Mouse (Mus musculus): ENCODE measurements around the gene Dclk2. TPM values are rescaled to one million over a fixed set of nuclear protein-coding genes. Genes with fewer than 3 reads are reported as not detected.

Gene Dclk2
- polyA plus RNA-seq, 1 experiment = 20.7 TPM

DNA sequence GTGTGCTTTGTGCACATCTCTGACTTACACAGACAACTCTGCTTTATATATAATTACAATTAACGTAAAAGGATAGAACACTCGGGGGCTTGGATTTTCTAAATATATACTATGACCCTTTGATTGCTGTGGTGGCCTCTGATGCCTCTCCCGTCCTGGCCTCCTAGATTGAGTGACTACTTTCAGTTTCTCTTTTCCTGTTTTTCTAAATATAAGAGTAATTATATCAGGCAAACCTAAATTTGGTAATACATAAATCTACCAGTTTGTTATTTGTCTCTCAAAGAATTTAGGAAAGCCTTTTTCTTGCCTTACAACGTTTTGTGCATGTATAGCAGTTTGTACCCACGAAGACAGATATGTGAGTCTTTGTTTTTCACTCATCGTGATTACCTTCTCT, 161.9 kb downstream of the Dclk2 start:
- Histone ChIP-seq H3K27ac (ENCODE audit: insufficient read depth, low read length) (no peak overlapping the region), H3K36me3 (ENCODE audit: control insufficient read depth, insufficient read depth, low read length, poor library complexity, severe bottlenecking) (no peaks in the 10 kb centered on the region), H3K9ac (ENCODE audit: low read depth, poor library complexity, severe bottlenecking) (no peak overlapping the region), H3K9me3 (replicated peaks; ENCODE audit: control insufficient read depth, insufficient read depth, low read length, poor library complexity, severe bottlenecking) (no peaks in the 10 kb centered on the region), H3K4me3 (ENCODE audit: low read depth, low read length) (no peak overlapping the region), H3K4me1 (ENCODE audit: control insufficient read depth, insufficient read depth, low read length) (no peaks in the 10 kb centered on the region), H3K27me3 (ENCODE audit: control insufficient read depth, insufficient read depth, low read length, poor library complexity, severe bottlenecking) (no peaks in the 10 kb centered on the region)
- TF ChIP-seq EP300 (IDR thresholded peaks at IDR 0.05; ENCODE audit: insufficient read depth, low read depth, low read length) = no peak
- TF ChIP-seq POLR2A (IDR thresholded peaks at IDR 0.05; ENCODE audit: insufficient read depth, low read length) = no peak
- no peak for TF ChIP-seq CTCF (IDR thresholded peaks at IDR 0.05; ENCODE audit: low read depth, low read length)

GRCm38 (mm10) chr3:86756548-86756947, 164.1 kb downstream of the Dclk2 start:
- TF ChIP-seq POLR2A (IDR thresholded peaks at IDR 0.05; ENCODE audit: insufficient read depth, low read length) (no peak), EP300 (IDR thresholded peaks at IDR 0.05; ENCODE audit: insufficient read depth, low read depth, low read length) (no peak), CTCF (IDR thresholded peaks at IDR 0.05; ENCODE audit: low read depth, low read length) (no peak)
- H3K4me1 ChIP-seq (ENCODE audit: control insufficient read depth, insufficient read depth, low read length) = no peaks in the 10 kb centered on the region
- no peaks in the 10 kb centered on the region for H3K9me3 ChIP-seq (replicated peaks; ENCODE audit: control insufficient read depth, insufficient read depth, low read length, poor library complexity, severe bottlenecking)
- H3K27ac ChIP-seq (ENCODE audit: insufficient read depth, low read length) = no peak overlapping the region
- H3K9ac ChIP-seq (ENCODE audit: low read depth, poor library complexity, severe bottlenecking) = no peak overlapping the region
- no peak overlapping the region for H3K4me3 ChIP-seq (ENCODE audit: low read depth, low read length)
- H3K27me3 ChIP-seq (ENCODE audit: control insufficient read depth, insufficient read depth, low read length, poor library complexity, severe bottlenecking) = no peaks in the 10 kb centered on the region
- no peaks in the 10 kb centered on the region for H3K36me3 ChIP-seq (ENCODE audit: control insufficient read depth, insufficient read depth, low read length, poor library complexity, severe bottlenecking)

GRCm38 (mm10) chr3:86754595-86755557, 165.8 kb downstream of the Dclk2 start:
- Histone ChIP-seq H3K9ac (ENCODE audit: low read depth, poor library complexity, severe bottlenecking) (no peak overlapping the region), H3K27me3 (ENCODE audit: control insufficient read depth, insufficient read depth, low read length, poor library complexity, severe bottlenecking) (no peaks in the 10 kb centered on the region), H3K4me3 (ENCODE audit: low read depth, low read length) (no peak overlapping the region), H3K36me3 (ENCODE audit: control insufficient read depth, insufficient read depth, low read length, poor library complexity, severe bottlenecking) (no peaks in the 10 kb centered on the region), H3K4me1 (ENCODE audit: control insufficient read depth, insufficient read depth, low read length) (no peaks in the 10 kb centered on the region), H3K9me3 (replicated peaks; ENCODE audit: control insufficient read depth, insufficient read depth, low read length, poor library complexity, severe bottlenecking) (no peaks in the 10 kb centered on the region), H3K27ac (ENCODE audit: insufficient read depth, low read length) (no peak overlapping the region)
- TF ChIP-seq EP300 (IDR thresholded peaks at IDR 0.05; ENCODE audit: insufficient read depth, low read depth, low read length) = no peak
- no peak for TF ChIP-seq CTCF (IDR thresholded peaks at IDR 0.05; ENCODE audit: low read depth, low read length)
- no peak for TF ChIP-seq POLR2A (IDR thresholded peaks at IDR 0.05; ENCODE audit: insufficient read depth, low read length)

DNA sequence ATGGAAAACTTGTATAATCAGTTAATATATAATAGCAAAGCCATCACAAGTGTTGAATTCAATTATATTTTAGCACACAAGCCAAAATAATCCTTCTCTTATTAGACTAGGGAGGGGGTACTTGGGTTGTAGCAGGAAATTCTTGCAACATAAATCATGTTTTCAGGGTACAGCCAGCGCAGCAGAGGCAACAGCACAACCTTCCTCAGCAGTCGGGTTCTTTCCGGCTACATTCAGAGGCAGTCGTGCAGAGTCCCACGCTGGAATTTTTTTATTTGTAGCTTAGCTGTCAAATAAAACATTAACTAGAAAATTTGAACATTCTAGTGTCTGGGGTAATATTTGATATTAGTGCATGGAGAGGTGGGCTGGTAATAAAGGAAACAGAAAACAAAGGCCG, 166.5 kb downstream of the Dclk2 start:
- Histone ChIP-seq H3K36me3 (ENCODE audit: control insufficient read depth, insufficient read depth, low read length, poor library complexity, severe bottlenecking) (no peaks in the 10 kb centered on the region), H3K4me1 (ENCODE audit: control insufficient read depth, insufficient read depth, low read length) (no peaks in the 10 kb centered on the region)

DNA sequence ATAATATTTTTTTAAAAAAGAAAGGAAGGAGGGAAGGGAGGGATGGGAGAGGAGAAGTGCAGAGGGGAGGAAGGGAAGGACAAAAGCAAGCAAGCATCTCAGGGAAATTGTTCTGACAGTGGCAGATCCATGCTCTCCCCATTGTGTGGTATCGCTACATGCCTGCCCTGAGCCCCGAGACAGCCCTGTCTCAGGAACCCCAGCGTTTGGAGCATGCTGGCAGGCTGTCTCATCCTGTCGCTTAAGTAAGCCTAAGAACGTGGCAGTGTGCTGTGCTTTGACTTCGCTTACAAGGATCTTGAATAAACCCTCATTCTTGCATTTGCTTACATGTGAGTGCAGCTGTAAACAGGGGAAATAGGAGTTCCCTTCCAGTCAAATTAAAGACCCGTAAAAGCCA, 170.0 kb downstream of the Dclk2 start:
- TF ChIP-seq CTCF (IDR thresholded peaks at IDR 0.05; ENCODE audit: low read depth, low read length) (no peak), EP300 (IDR thresholded peaks at IDR 0.05; ENCODE audit: insufficient read depth, low read depth, low read length) (no peak), POLR2A (IDR thresholded peaks at IDR 0.05; ENCODE audit: insufficient read depth, low read length) (no peak)
- no peak overlapping the region for H3K27ac ChIP-seq (ENCODE audit: insufficient read depth, low read length)
- no peak overlapping the region for H3K4me3 ChIP-seq (ENCODE audit: low read depth, low read length)
- H3K27me3 ChIP-seq (ENCODE audit: control insufficient read depth, insufficient read depth, low read length, poor library complexity, severe bottlenecking) = no peaks in the 10 kb centered on the region
- H3K9me3 ChIP-seq (replicated peaks; ENCODE audit: control insufficient read depth, insufficient read depth, low read length, poor library complexity, severe bottlenecking) = no peaks in the 10 kb centered on the region
- no peak overlapping the region for H3K9ac ChIP-seq (ENCODE audit: low read depth, poor library complexity, severe bottlenecking)
- H3K36me3 ChIP-seq (ENCODE audit: control insufficient read depth, insufficient read depth, low read length, poor library complexity, severe bottlenecking) = no peaks in the 10 kb centered on the region
- no peaks in the 10 kb centered on the region for H3K4me1 ChIP-seq (ENCODE audit: control insufficient read depth, insufficient read depth, low read length)

More for the DNA sequence above, 166.5 kb downstream of the Dclk2 start:
- no peaks in the 10 kb centered on the region for H3K9me3 ChIP-seq (replicated peaks; ENCODE audit: control insufficient read depth, insufficient read depth, low read length, poor library complexity, severe bottlenecking)
- no peak overlapping the region for H3K27ac ChIP-seq (ENCODE audit: insufficient read depth, low read length)
- H3K4me3 ChIP-seq (ENCODE audit: low read depth, low read length) = no peak overlapping the region
- no peaks in the 10 kb centered on the region for H3K27me3 ChIP-seq (ENCODE audit: control insufficient read depth, insufficient read depth, low read length, poor library complexity, severe bottlenecking)
- H3K9ac ChIP-seq (ENCODE audit: low read depth, poor library complexity, severe bottlenecking) = no peak overlapping the region
- no peak for TF ChIP-seq POLR2A (IDR thresholded peaks at IDR 0.05; ENCODE audit: insufficient read depth, low read length)
- no peak for TF ChIP-seq CTCF (IDR thresholded peaks at IDR 0.05; ENCODE audit: low read depth, low read length)
- TF ChIP-seq EP300 (IDR thresholded peaks at IDR 0.05; ENCODE audit: insufficient read depth, low read depth, low read length) = no peak
